Mouse (Mus musculus) kidney, postnatal 0 days (tissue): ENCODE results near the gene Cntnap1. TPM values are rescaled to one million over a fixed set of nuclear protein-coding genes. Genes with fewer than 3 reads are reported as not detected.

Experiments
- ATAC-seq: fragments of 200-750 bp; cut with Nextera tagmentation; replicated peaks from 2 replicates; pipeline ENCODE4 v1.8.0; 2017; ENCODE audit warnings: low read depth, moderate number of reproducible peaks, moderate TSS enrichment, moderate library complexity; ENCODE audit not compliant: low FRiP score
- DNase-seq: peaks from one replicate; pipeline ENCODE4 v3.0.0-alpha.2; 2016; ENCODE audit warnings: low spot score
- H3K27ac ChIP-seq: fragments of 300-500 bp; sonication (generic); 2 replicates; pipeline ENCODE4 v1.5.1; 2014; ENCODE audit warnings: mild to moderate bottlenecking
- H3K27me3 ChIP-seq: fragments of 300-500 bp; sonication (generic); 2 replicates; pipeline ENCODE4 v1.6.1; 2014; ENCODE audit warnings: low read length, mixed read lengths; ENCODE audit not compliant: insufficient read depth
- H3K36me3 ChIP-seq: fragments of 300-500 bp; sonication (generic); 2 replicates; pipeline ENCODE4 v1.6.1; 2014; ENCODE audit warnings: low read length, mixed read lengths; ENCODE audit not compliant: insufficient read depth
- H3K4me1 ChIP-seq: fragments of 300-500 bp; sonication (generic); replicated peaks from 2 replicates; pipeline ENCODE4 v1.6.1; 2014; ENCODE audit warnings: antibody characterized with exemption, low read length, mixed read lengths; ENCODE audit not compliant: insufficient read depth
- H3K4me2 ChIP-seq: fragments of 300-500 bp; sonication (generic); 2 replicates; pipeline ENCODE4 v1.6.1; 2014; ENCODE audit warnings: mild to moderate bottlenecking, low read length, moderate library complexity, mixed read lengths
- H3K4me3 ChIP-seq: fragments of 300-500 bp; sonication (generic); replicated peaks from 2 replicates; pipeline ENCODE4 v1.5.1; 2014; ENCODE audit warnings: low read depth, low read length
- H3K9ac ChIP-seq: fragments of 300-500 bp; sonication (generic); 2 replicates; pipeline ENCODE4 v1.6.1; 2014; ENCODE audit warnings: low read depth, low read length
- H3K9me3 ChIP-seq: fragments of 300-500 bp; sonication (generic); replicated peaks from 2 replicates; pipeline ENCODE4 v1.6.1; 2016; ENCODE audit warnings: low read length, inconsistent platforms, mixed read lengths
- CTCF ChIP-seq: IDR thresholded peaks from 2 replicates; pipeline ENCODE4 v1.5.1; 2016; ENCODE audit warnings: antibody characterized with exemption, low read depth, mild to moderate bottlenecking, moderate library complexity
- WGBS: fragments of 180-500 bp; shearing (Covaris S2); extraction: QIAGEN DNeasy Blood & Tissue Kit; methylation state at CpG from one replicate; pipeline ENCODE4 v1.1.7; 2014; 5-methylcytosine and 5-hydroxymethylcytosine counted together
- polyA plus RNA-seq: library from polyadenylated mRNA; unstranded; fragments of >200 nt; fragmentation: Nextera tagmentation; extraction: Ambion mirVana; gene quantifications from 2 replicates; pipeline ENCODE4 v1.2.1, GENCODE M21; 2015

The Cntnap1 gene
- polyA plus RNA-seq, 1 experiment from 2014 or later, result 0.78 TPM

DNA sequence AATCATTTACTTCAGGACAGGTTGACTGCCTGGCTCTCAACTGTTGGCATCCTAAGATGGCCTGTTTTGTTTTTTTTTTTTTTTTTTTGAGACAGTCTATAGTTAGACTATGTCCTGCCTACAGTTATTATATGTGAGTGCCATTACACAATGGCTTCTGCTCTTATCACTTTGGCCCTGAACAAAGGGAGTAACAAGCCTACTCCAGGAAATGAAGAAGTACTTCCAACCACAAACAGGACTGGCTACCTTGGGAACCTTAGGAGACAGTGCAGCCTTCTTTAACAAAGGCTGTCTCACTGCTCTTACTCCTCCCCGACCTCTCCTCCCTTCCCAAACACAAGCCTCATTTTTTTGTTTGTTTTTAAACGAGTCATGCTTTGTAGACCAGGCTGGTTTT is 50.5 kb downstream of the Cntnap1 start:
- H3K4me1 ChIP-seq, result peaks cover 6% of the 10 kb centered on the region; the same call in 1 of the 2 replicates
- H3K9me3 ChIP-seq, result no peaks in the 10 kb centered on the region
- peaks cover 8% of the 10 kb centered on the region; the same call in 1 of the 2 replicates for H3K36me3 ChIP-seq
- H3K4me3 ChIP-seq, result no peak overlapping the region
- no peak for DNase-seq
- WGBS, result 19% methylated on average over 2 of the region's 2 CpGs
- no peaks in the 10 kb centered on the region for H3K27me3 ChIP-seq
- peak overlapping the region; percentile 82 for H3K27ac ChIP-seq
- no peak for ATAC-seq
- H3K9ac ChIP-seq, result no peak overlapping the region
- H3K4me2 ChIP-seq, result no peak overlapping the region
- TF ChIP-seq CTCF, result no peak

DNA sequence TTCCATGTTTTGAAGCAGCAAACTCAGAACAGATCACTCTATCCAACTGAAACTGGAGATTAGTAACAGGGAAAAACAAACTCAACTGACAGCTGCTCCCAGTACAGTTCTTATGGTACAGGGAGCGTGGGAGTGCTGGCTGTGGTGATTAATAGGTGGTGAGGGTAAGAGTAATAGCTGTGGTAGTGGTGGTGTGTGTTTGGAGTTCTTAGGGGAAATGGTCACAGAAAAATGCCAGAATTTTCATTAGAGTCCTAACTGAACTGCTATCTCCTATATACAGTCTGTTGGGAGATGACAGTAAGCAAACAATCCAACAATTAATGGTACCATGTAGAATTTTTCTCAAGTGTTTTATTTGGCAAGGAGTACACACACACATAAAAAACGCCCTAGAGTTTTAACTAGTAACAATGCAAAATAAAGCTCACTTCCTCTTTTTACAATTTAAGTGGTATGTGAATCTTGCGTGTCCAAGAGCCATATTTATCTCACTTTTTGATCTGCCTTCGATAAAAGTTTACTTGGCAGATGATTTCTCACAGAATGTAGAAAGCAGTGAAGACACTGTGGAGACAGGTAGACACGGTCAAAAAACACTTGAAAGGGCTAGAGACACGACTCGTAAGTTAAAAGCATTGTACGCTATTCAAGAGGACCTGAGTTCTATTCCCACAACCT is 51.1 kb downstream of the Cntnap1 start:
- peak; percentile 95 for DNase-seq
- H3K27me3 ChIP-seq, result no peaks in the 10 kb centered on the region
- H3K4me3 ChIP-seq, result no peak overlapping the region
- no peak for ATAC-seq
- H3K36me3 ChIP-seq, result 0 out of 2 replicates have a peak, but pooled peaks cover 4% of the 10 kb centered on the region
- no peak overlapping the region for H3K4me2 ChIP-seq
- peak overlapping the region; percentile 82 for H3K27ac ChIP-seq
- H3K9ac ChIP-seq, result no peak overlapping the region
- TF ChIP-seq CTCF, result no peak
- peaks cover 8% of the 10 kb centered on the region; the same call in 1 of the 2 replicates for H3K4me1 ChIP-seq
- no peaks in the 10 kb centered on the region for H3K9me3 ChIP-seq
- 41% methylated on average over 8 of the region's 8 CpGs for WGBS

DNA sequence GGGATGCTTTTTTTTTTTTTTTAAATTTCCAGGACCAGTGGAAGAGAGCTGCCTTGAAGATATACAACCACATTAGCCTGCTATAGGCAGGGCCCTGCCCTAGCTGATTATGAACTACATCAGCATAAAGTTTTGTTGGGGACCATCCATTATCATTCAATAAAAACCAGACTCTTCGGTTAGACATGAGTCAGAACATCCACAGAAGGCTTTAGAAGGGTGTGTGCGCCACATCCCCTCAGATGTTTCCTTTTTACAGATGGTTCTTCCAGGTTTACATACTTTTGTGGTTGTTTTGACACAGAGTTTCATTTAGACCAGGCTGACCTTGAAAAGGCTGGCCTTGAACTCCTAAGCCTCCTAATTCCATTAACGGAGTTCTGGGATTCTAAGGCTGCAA is 54.0 kb downstream of the Cntnap1 start:
- no peaks in the 10 kb centered on the region for H3K36me3 ChIP-seq
- DNase-seq, result no peak
- H3K4me2 ChIP-seq, result no peak overlapping the region
- H3K4me1 ChIP-seq, result peaks cover 9% of the 10 kb centered on the region; the same call in 1 of the 2 replicates
- ATAC-seq, result no peak
- 87% methylated on average over 3 of the region's 3 CpGs for WGBS
- TF ChIP-seq CTCF, result no peak
- H3K4me3 ChIP-seq, result no peak overlapping the region
- H3K9ac ChIP-seq, result no peak overlapping the region
- no peaks in the 10 kb centered on the region for H3K9me3 ChIP-seq
- no peaks in the 10 kb centered on the region for H3K27me3 ChIP-seq
- no peak overlapping the region for H3K27ac ChIP-seq

DNA sequence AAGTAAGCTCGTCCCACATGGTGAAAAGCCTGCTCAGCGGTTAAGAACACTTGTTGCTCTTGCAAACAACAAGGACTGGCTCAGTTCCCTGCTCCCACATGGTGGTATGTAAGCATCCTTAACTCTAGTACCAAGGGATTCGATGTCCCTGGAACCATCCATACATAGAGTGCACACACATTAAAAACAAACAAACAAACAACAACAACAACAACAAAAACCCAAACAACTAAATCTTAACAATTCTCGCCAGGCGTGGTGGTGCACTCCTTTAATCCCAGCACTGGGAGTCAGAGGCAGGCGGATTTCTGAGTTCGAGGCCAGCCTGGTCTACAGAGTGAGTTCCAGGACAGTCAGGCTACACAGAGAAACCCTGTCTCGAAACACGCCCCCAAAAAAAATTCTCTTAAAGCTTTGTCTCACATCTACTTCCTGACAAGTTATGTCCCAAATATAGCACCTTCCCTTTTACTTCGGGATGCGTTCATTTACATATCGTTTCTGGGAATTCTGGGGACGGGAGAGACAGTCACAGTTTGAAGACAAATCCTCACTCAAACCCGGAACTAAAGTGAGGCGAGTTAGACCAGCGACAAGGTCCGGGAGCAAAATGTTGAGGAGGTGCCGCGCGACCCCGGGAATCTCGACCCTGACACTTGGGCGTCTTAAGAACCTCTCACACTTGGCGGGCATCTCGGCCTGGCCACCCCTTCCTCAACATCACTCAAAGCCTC is 55.2 kb downstream of the Cntnap1 start:
- DNase-seq (no peak), ATAC-seq (no peak)
- Histone ChIP-seq H3K27me3 (no peaks in the 10 kb centered on the region), H3K9ac (peak overlapping the region; percentile 85), H3K27ac (peak overlapping the region; percentile 93), H3K4me1 (peaks cover 19% of the 10 kb centered on the region), H3K9me3 (no peaks in the 10 kb centered on the region), H3K4me2 (peak overlapping the region; percentile 84), H3K4me3 (peak overlapping the region; percentile 85), H3K36me3 (no peaks in the 10 kb centered on the region)
- TF ChIP-seq CTCF, result no peak
- WGBS, result 16% methylated on average over 25 of the region's 25 CpGs

DNA sequence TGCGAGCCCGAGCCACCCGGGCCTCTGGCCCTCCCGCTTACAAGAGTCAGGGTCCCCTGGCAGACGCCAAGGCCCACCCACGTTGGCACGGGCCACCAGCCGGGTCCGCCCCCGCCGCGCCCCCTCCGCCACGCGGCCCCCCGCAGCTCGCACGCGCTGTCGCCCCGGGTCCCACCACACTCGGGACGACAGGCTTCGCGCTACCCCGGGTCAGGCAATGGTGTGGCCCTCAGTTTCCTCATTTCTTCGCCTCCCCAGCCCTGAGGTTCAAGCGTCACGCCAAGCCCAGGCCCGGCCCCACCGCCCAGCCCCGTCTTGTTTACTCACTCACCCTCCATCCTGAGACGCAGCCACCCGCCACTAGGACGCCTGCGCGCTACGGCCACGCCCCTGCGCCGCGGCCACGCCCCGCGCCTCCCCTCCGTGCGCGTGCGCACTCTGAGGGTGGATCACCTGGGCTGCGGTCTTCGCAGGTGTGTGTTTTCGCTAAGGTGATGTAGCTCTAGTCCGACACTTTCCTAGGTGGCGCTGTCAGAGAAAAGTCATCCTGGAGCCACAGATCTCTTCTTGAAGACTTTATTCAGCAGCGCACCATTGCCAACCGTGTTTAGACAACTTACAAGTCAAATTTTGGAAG is 55.9 kb downstream of the Cntnap1 start, which contains the start of gene Ezh1:
TSS of gene Ezh1 (minus strand) at position 399 of the 637 bp plus-strand sequence.
- TF ChIP-seq CTCF, result peak; percentile 63
- DNase-seq (peak; percentile 91), ATAC-seq (peak; percentile 89)
- peak within 1 kb of the TSS; percentile 84 for H3K4me2 ChIP-seq
- peak within 1 kb of the TSS; percentile 93 for H3K27ac ChIP-seq
- no peaks in the 10 kb centered on the region for H3K36me3 ChIP-seq
- no peaks in the 10 kb centered on the region for H3K27me3 ChIP-seq
- peak within 1 kb of the TSS; percentile 85 for H3K9ac ChIP-seq
- H3K9me3 ChIP-seq, result no peaks in the 10 kb centered on the region
- H3K4me3 ChIP-seq, result peak within 1 kb of the TSS; percentile 85
- 1% methylated on average over 56 of the region's 56 CpGs for WGBS
- peaks cover 22% of the 10 kb centered on the region for H3K4me1 ChIP-seq

DNA sequence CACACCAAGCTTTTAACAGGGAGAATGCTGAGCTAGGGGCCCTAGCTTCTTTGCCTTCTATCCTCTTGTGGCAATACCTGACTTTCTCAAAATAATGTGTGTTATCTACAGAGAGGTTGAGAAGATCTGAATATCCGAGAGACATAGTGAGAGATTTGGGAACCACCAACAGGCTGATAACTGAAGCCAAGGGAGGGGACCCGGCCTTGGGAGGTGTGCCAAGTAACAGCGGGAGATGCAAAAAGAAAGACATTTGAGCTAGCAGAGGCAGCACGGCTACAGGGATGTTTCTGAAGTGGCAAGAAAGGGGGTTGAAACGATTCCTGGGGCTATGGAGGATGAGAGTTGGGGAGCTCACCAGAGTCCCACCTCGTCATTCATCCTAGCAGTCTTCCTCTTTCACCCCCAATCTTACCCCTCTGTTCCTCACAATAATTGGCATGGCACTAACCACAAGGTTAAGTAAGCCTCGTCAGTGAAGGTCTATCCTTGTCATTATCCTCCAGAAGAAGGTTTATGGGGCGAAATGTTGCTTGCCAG is 59.1 kb downstream of the Cntnap1 start:
- no peak overlapping the region for H3K4me3 ChIP-seq
- peaks cover 32% of the 10 kb centered on the region for H3K4me1 ChIP-seq
- H3K27me3 ChIP-seq, result no peaks in the 10 kb centered on the region
- H3K9me3 ChIP-seq, result no peaks in the 10 kb centered on the region
- H3K36me3 ChIP-seq, result no peaks in the 10 kb centered on the region
- peak overlapping the region; percentile 97 for H3K27ac ChIP-seq
- no peak overlapping the region for H3K9ac ChIP-seq
- 27% methylated on average over 8 of the region's 8 CpGs for WGBS
- ATAC-seq (no peak), DNase-seq (no peak)
- TF ChIP-seq CTCF, result no peak
- no peak overlapping the region for H3K4me2 ChIP-seq
